Mouse (Mus musculus): ENCODE results near the gene Zfp553. TPM values are rescaled to one million over a fixed set of nuclear protein-coding genes. Genes with fewer than 3 reads are reported as not detected.

Zfp553 gene
- polyA plus RNA-seq (2012; fragmentation: generic; extraction: Trizol) = 11.4 TPM

- Histone ChIP-seq H3K79me2 (ENCODE audit: control insufficient read depth, insufficient read depth) (peaks cover 49% of the 10 kb centered on the region), H3K27me3 (ENCODE audit: control insufficient read depth, insufficient read depth, insufficient read length) (no peaks in the 10 kb centered on the region), H3K4me2 (ENCODE audit: low read depth) (peak within 1 kb of the TSS; percentile 93), H3K4me3 (peak within 1 kb of the TSS; percentile 91), H3ac (ENCODE audit: control insufficient read depth, insufficient read length) (peak within 1 kb of the TSS; percentile 32), H3K36me3 (ENCODE audit: control insufficient read depth, insufficient read depth) (peaks cover 12% of the 10 kb centered on the region)
- no peak for TF ChIP-seq SRF (IDR thresholded peaks at IDR 0.05; ENCODE audit: control insufficient read depth, insufficient read length, low read depth)
- TF ChIP-seq CEBPB (IDR thresholded peaks at IDR 0.05; ENCODE audit: insufficient read depth, poor library complexity, severe bottlenecking) = no peak
- peak; percentile 15 for TF ChIP-seq E2F4 (IDR thresholded peaks at IDR 0.05; ENCODE audit: insufficient read depth)
- peak in 2 of 3 experiments; percentile 69 to 81 for TF ChIP-seq MYOG (IDR thresholded peaks at IDR 0.05; ENCODE audit: control insufficient read depth in 1 of 3, insufficient read depth in 1 of 3, insufficient read length in 2 of 3, low read depth in 2 of 3)
- TF ChIP-seq MAX (IDR thresholded peaks at IDR 0.05; ENCODE audit: low read depth) = no peak
- TF ChIP-seq MYOD1 (IDR thresholded peaks at IDR 0.05; ENCODE audit: control insufficient read depth in 1 of 3, insufficient read length in 2 of 3, low read depth in 2 of 3) = peak in 2 of 3 experiments; percentile 56 to 75
- TF ChIP-seq POLR2A (IDR thresholded peaks at IDR 0.05; ENCODE audit: insufficient read length, low read depth) = peak; percentile 82
- no peak for TF ChIP-seq REST (IDR thresholded peaks at IDR 0.05; ENCODE audit: insufficient read depth, insufficient read length)
Observed at GRCm38 (mm10) chr7:127232622-127233367, at the start of gene Zfp553, which contains the start of gene Sept1. Gene Zfp553, plus strand, starts transcription at chr7:127233061. Gene Sept1, minus strand, starts transcription at chr7:127233130.

- TF ChIP-seq TCF12 (IDR thresholded peaks at IDR 0.05; ENCODE audit: insufficient read depth, poor library complexity, severe bottlenecking) (no peak), POLR2A (IDR thresholded peaks at IDR 0.05; ENCODE audit: insufficient read length, low read depth) (no peak), USF1 (IDR thresholded peaks at IDR 0.05; ENCODE audit: low read depth) (no peak), SRF (IDR thresholded peaks at IDR 0.05; ENCODE audit: control insufficient read depth, insufficient read length, low read depth) (no peak), TCF3 (IDR thresholded peaks at IDR 0.05; ENCODE audit: insufficient read length, low read depth) (no peak), E2F4 (IDR thresholded peaks at IDR 0.05; ENCODE audit: insufficient read depth) (no peak)
- H3K79me2 ChIP-seq (ENCODE audit: control insufficient read depth, insufficient read depth) = no peaks in the 10 kb centered on the region
- no peak overlapping the region for H3K4me3 ChIP-seq
- no peak overlapping the region for H3K4me2 ChIP-seq (ENCODE audit: low read depth)
- no peaks in the 10 kb centered on the region for H3K27me3 ChIP-seq (ENCODE audit: control insufficient read depth, insufficient read depth, insufficient read length)
- H3ac ChIP-seq (ENCODE audit: control insufficient read depth, insufficient read length) = no peak overlapping the region
- no peaks in the 10 kb centered on the region for H3K36me3 ChIP-seq (ENCODE audit: control insufficient read depth, insufficient read depth)
Observed at GRCm38 (mm10) chr7:127183345-127183744, 49.5 kb upstream of the Zfp553 start.

- Histone ChIP-seq H3K79me2 (ENCODE audit: control insufficient read depth, insufficient read depth) (no peaks in the 10 kb centered on the region), H3K4me2 (ENCODE audit: low read depth) (no peak overlapping the region), H3K4me3 (no peak overlapping the region), H3K36me3 (ENCODE audit: control insufficient read depth, insufficient read depth) (no peaks in the 10 kb centered on the region), H3K27me3 (ENCODE audit: control insufficient read depth, insufficient read depth, insufficient read length) (no peaks in the 10 kb centered on the region), H3ac (ENCODE audit: control insufficient read depth, insufficient read length) (no peak overlapping the region)
- TF ChIP-seq POLR2A (IDR thresholded peaks at IDR 0.05; ENCODE audit: insufficient read length, low read depth) = no peak
- TF ChIP-seq E2F4 (IDR thresholded peaks at IDR 0.05; ENCODE audit: insufficient read depth) = no peak
Observed at GRCm38 (mm10) chr7:127183828-127184227, 49.0 kb upstream of the Zfp553 start.

- Histone ChIP-seq H3ac (ENCODE audit: control insufficient read depth, insufficient read length) (no peak overlapping the region), H3K4me2 (ENCODE audit: low read depth) (no peak overlapping the region), H3K36me3 (ENCODE audit: control insufficient read depth, insufficient read depth) (no peaks in the 10 kb centered on the region), H3K27me3 (ENCODE audit: control insufficient read depth, insufficient read depth, insufficient read length) (no peaks in the 10 kb centered on the region), H3K79me2 (ENCODE audit: control insufficient read depth, insufficient read depth) (no peaks in the 10 kb centered on the region), H3K4me3 (no peak overlapping the region)
- TF ChIP-seq CEBPB (IDR thresholded peaks at IDR 0.05; ENCODE audit: insufficient read depth, poor library complexity, severe bottlenecking) (0 out of 2 replicates have a peak, but pooled peaks have one; percentile 11), E2F4 (IDR thresholded peaks at IDR 0.05; ENCODE audit: insufficient read depth) (no peak)
Observed at GRCm38 (mm10) chr7:127184720-127185119, 48.1 kb upstream of the Zfp553 start.

- TF ChIP-seq REST (IDR thresholded peaks at IDR 0.05; ENCODE audit: insufficient read depth, insufficient read length) (no peak), USF1 (IDR thresholded peaks at IDR 0.05; ENCODE audit: low read depth) (no peak), TCF12 (IDR thresholded peaks at IDR 0.05; ENCODE audit: insufficient read depth, poor library complexity, severe bottlenecking) (no peak), POLR2AphosphoS2 (IDR thresholded peaks at IDR 0.05; ENCODE audit: insufficient read length, low read depth) (no peak), E2F4 (IDR thresholded peaks at IDR 0.05; ENCODE audit: insufficient read depth) (no peak), SRF (IDR thresholded peaks at IDR 0.05; ENCODE audit: control insufficient read depth, insufficient read length, low read depth) (no peak), MYOG (IDR thresholded peaks at IDR 0.05; ENCODE audit: control insufficient read depth in 1 of 3, insufficient read depth in 1 of 3, insufficient read length in 2 of 3, low read depth in 2 of 3) (no peak), MYOD1 (IDR thresholded peaks at IDR 0.05; ENCODE audit: control insufficient read depth in 1 of 3, insufficient read length in 2 of 3, low read depth in 2 of 3) (no peak), CEBPB (IDR thresholded peaks at IDR 0.05; ENCODE audit: insufficient read depth, poor library complexity, severe bottlenecking) (no peak), MAX (IDR thresholded peaks at IDR 0.05; ENCODE audit: low read depth) (no peak), POLR2A (IDR thresholded peaks at IDR 0.05; ENCODE audit: insufficient read length, low read depth) (no peak), TCF3 (IDR thresholded peaks at IDR 0.05; ENCODE audit: insufficient read length, low read depth) (no peak)
- H3K27me3 ChIP-seq (ENCODE audit: control insufficient read depth, insufficient read depth, insufficient read length) = no peaks in the 10 kb centered on the region
- H3ac ChIP-seq (ENCODE audit: control insufficient read depth, insufficient read length) = no peak overlapping the region
Observed at GRCm38 (mm10) chr7:127185601-127186000, 47.3 kb upstream of the Zfp553 start.

More at GRCm38 (mm10) chr7:127185601-127186000, 47.3 kb upstream of the Zfp553 start:
- no peak overlapping the region for H3K4me2 ChIP-seq (ENCODE audit: low read depth)
- H3K36me3 ChIP-seq (ENCODE audit: control insufficient read depth, insufficient read depth) = no peaks in the 10 kb centered on the region
- H3K79me2 ChIP-seq (ENCODE audit: control insufficient read depth, insufficient read depth) = no peaks in the 10 kb centered on the region
- no peak overlapping the region for H3K4me3 ChIP-seq

Measured in myocyte (in vitro differentiated cells).